Mouse (Mus musculus) macrophage (primary cell): Measurements from ENCODE around the gene Pkdrej. TPM values are rescaled to one million over a fixed set of nuclear protein-coding genes. Genes with fewer than 3 reads are reported as not detected.

Source experiments
- H3K27ac ChIP-seq: fragments of 350-480 bp; formaldehyde crosslinking; 2 replicates; pipeline ENCODE4 v1.9.0; 2021
- H3K36me3 ChIP-seq: fragments of 350-480 bp; formaldehyde crosslinking; 2 replicates; pipeline ENCODE4 v1.9.0; 2021; ENCODE audit errors: inconsistent target
- H3K4me3 ChIP-seq: fragments of 350-480 bp; formaldehyde crosslinking; 2 replicates; pipeline ENCODE4 v1.9.0; 2021; ENCODE audit errors: inconsistent target
- H3K79me2 ChIP-seq: fragments of 350-480 bp; formaldehyde crosslinking; 2 replicates; pipeline ENCODE4 v1.9.0; 2021; ENCODE audit errors: inconsistent target
- WGBS: methylation state at CpG from one replicate; pipeline ENCODE4 v1.1.7; 2026; ENCODE audit warnings: inconsistent platforms; ENCODE audit not compliant: missing documents; 5-methylcytosine and 5-hydroxymethylcytosine counted together
- polyA plus RNA-seq: library from polyadenylated mRNA; stranded (reverse); fragments of 250-400 nt; gene quantifications from 3 replicates; pipeline ENCODE4 v1.2.4, GENCODE M21; 2018; ENCODE audit warnings: inconsistent platforms

The Pkdrej gene
- polyA plus RNA-seq, 1 experiment from 2014 or later, result not detected

GRCm38 (mm10) chr15:85771306-85772121 is 50.0 kb downstream of the Pkdrej start:
- H3K4me3 ChIP-seq, result no peak overlapping the region
- H3K79me2 ChIP-seq, result no peaks in the 10 kb centered on the region
- no peaks in the 10 kb centered on the region for H3K36me3 ChIP-seq
- no peak overlapping the region for H3K27ac ChIP-seq
- 85% methylated on average over 17 of the region's 17 CpGs for WGBS

DNA sequence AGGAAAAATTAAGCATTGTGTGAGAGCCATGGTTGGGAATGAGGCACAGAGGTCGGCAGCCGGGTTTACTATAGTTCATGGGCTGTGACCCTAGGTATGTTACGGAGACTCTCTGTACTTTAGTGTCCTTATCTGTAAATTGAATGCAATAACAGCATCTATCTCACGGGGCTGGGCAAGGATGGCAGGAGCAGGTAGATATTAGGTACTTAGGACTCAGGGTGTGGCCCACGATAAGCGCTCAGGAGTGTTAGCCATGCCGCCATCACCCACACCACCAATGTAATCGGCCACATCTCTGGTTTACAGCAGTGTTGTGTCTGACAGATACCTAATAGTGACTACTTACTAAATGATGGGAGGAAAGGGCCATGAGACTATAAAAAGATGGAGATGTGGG is 52.5 kb downstream of the Pkdrej start:
- H3K79me2 ChIP-seq, result no peaks in the 10 kb centered on the region
- no peaks in the 10 kb centered on the region for H3K36me3 ChIP-seq
- 91% methylated on average over 8 of the region's 8 CpGs for WGBS
- no peak overlapping the region for H3K4me3 ChIP-seq
- no peak overlapping the region for H3K27ac ChIP-seq

DNA sequence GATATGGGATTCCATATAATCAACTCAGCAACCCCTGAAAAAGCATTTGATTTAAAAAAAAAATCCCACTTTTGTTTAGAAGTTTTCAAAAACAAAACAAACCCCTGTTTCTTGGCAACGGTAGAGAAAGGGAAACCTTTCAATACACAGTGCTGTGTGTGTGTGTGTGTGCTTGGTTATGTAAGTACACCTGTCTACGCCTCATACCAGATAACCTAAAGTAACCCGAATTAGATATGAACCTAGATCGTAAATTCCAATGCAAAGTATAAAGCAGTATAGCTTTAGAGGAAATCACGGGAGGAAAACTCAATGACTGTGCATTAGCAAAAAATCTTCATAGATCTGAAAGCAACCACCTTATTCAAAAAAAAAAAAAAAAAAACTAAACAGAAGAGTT is 54.9 kb downstream of the Pkdrej start:
- H3K79me2 ChIP-seq, result no peaks in the 10 kb centered on the region
- WGBS, result 88% methylated on average over 5 of the region's 5 CpGs
- H3K4me3 ChIP-seq, result no peak overlapping the region
- H3K36me3 ChIP-seq, result no peaks in the 10 kb centered on the region
- no peak overlapping the region for H3K27ac ChIP-seq

GRCm38 (mm10) chr15:85765022-85765421 is 56.5 kb downstream of the Pkdrej start:
- no peaks in the 10 kb centered on the region for H3K36me3 ChIP-seq
- 84% methylated on average over 3 of the region's 3 CpGs for WGBS
- H3K4me3 ChIP-seq, result no peak overlapping the region
- H3K27ac ChIP-seq, result no peak overlapping the region
- H3K79me2 ChIP-seq, result no peaks in the 10 kb centered on the region

Other genes starting within 250 kb of the Pkdrej start
- not detected in 3 replicates for gene Wnt7b, start 239.3 kb downstream of the Pkdrej start, polyA plus RNA-seq
- gene Ppara, start 86.8 kb downstream of the Pkdrej start, polyA plus RNA-seq, result not detected in 3 replicates
- gene Cdpf1, start 10.0 kb downstream of the Pkdrej start, polyA plus RNA-seq, result 8.5 to 18.1 TPM (median 15.2 TPM) in 3 replicates
- gene Ttc38, start 10.6 kb upstream of the Pkdrej start, polyA plus RNA-seq, result 6.0 to 7.4 TPM (median 6.6 TPM) in 3 replicates
- 2.4 to 8.0 TPM (median 3.3 TPM) in 3 replicates for gene Gtse1, start 38.0 kb upstream of the Pkdrej start, polyA plus RNA-seq
- gene Trmu, start 57.6 kb upstream of the Pkdrej start, polyA plus RNA-seq, result 6.6 to 10.6 TPM (median 7.9 TPM) in 3 replicates
- not detected in 3 replicates for gene Celsr1, start 212.0 kb upstream of the Pkdrej start, polyA plus RNA-seq
- 1.2 to 2.1 TPM (median 1.9 TPM) in 3 replicates for gene Gramd4, start 236.0 kb upstream of the Pkdrej start, polyA plus RNA-seq